Mouse (Mus musculus): ENCODE results near the gene Asic2.

The Asic2 gene

DNA sequence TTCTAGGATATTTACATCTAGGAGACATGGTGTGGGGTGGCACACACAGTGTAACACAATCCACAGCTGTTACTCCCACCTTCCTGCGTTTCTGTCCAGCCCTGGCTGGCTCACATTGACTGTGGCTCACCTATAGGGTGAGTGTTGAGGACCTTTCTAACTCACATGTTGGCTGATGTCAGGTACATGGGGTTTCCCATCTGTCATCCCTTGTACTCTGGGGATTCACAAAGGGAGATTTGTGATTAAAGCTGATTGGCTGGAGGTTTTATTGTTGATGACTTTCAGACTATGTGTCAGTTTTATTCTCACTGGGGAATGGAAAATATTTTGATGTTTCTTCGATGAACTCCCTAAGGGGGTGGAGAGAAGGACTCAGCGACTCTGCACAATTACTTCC, 229.3 kb downstream of the Asic2 start:
- DNase-seq (ENCODE audit: low spot score): no peak

DNA sequence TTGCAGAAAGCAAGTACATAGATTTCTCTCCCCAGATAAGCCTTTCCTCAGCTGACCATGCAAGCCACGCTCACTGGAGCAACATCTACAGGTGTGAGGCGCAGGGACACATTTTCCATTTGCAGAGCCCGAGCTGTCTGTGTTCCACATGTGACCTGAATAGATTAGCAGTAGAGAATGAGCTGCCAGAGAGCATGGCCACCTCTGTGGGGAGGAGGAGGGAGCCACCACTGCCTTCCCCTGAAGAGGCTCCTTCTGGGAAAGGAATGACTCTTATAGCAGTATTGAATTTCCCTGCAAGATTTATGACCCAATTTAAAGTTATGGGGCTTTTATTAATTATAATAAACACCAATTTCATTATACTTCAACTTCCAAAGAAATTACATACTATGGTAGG, 230.5 kb downstream of the Asic2 start:
- DNase-seq (ENCODE audit: low spot score): no peak

DNA sequence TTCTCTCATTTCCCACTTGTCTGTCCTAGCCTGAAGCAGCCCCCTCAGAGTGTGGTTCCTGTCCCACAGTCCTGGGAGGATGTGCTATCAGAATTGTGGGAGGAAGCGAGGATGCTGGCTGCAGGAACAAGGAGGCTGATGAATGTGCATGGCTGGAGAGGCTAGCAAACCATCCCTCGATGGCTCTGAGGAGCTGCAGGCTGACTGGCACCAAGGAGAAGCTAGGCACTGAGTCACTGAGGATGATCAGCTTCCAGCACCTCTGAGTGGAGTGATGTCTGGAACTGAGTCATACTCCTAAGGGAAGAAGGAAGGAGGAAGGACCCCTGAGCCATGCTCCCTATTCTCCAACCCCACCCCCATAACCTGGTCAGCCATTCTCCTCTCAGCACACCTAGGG, 246.2 kb downstream of the Asic2 start:
- DNase-seq (ENCODE audit: low spot score): no peak

DNA sequence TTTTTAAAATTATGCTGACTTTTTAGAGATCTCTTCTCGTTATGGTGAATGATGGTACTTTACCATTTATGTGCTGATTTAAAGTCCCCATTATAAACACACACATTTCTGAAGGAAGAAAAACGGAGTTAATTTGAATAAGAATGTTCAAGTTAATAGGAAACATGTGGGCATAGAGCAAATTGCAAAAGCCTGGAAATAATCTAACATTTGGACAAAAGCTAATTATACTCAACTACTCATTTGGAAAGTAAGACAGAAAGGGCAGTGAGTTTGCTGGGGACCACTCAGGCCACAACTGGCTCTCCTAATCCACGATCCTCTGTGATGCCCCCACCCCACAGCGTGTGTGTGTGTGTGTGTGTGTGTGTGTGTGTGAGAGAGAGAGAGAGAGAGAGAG, 253.5 kb downstream of the Asic2 start:
- no peak for DNase-seq (ENCODE audit: low spot score)

DNA sequence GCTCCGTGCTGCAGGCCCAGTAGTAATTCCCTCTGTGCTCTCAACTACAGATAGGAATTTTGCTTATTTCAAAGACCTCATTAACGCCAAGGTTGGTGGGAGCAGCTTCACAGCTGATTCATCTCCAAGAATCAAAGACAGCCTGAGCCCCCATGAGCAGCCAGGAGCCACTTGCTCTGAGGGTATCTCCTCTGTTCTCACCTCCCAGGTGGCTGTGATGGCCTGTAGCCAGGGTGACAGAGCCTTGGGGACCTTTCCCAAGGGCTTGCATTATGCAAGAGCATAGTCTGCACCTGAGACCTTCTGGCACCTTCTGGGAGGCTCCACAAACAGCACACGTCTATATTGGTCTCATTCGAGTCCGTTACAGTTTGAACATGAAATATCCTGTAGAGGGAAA, 261.3 kb downstream of the Asic2 start:
- DNase-seq (ENCODE audit: low spot score): no peak

DNA sequence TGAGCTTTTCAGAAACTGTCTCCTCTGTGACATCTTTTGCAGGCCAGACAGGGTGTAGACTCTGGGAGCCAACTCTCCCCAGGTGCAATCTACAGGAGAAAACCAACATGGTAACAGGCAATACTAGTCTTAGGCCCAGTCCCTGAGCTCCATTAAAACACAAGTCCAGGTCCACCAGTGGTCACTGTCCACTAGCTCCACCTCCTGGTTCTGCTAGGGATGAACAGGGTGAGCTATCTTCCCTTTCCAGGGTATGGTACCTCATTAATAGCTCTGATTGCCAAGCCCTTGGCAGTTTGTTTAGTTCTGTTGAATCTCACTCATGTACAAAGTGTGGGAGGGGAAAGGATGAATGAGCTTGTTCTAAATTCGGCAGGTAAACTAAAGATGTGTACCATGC, 270.2 kb downstream of the Asic2 start:
- DNase-seq (ENCODE audit: low spot score): no peak

DNA sequence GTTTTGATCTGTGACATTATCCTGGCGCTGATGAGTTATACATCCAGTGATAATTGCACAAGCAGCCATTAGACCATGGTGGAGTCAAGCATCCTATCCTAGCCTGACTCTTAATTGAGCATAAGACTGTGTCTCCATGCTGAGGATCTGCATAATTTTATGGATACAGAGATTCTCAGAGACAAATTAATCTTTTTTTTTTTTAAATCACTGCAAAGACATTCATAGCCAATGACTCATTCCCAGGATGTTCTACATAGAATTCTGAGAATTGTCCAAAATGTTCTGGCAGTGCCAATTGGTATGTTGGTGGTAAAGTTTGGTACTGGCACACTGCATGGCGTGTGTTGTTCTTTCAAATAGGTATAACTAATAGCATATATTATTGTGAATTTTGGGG, 272.8 kb downstream of the Asic2 start:
- DNase-seq (ENCODE audit: low spot score): no peak

DNA sequence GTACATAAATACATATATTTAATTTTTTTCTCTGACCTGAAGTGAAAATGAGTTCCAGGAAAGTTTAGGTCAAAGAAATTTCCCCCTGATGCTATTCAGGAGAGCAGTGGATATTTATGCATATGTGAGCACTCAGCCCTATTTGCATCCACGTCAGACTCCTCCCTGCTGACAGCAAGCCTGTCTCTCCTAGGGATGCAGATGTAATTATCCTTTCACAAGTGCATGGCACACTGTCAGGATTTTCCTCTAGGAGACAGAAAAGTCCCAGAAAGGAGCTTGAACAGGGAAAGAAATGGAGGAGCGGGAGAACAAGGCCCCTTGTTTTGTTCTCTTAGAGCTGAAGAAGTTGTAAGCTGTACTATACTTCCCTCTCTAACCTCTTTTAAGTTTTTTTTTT, 287.7 kb downstream of the Asic2 start:
- DNase-seq (ENCODE audit: low spot score): no peak

DNA sequence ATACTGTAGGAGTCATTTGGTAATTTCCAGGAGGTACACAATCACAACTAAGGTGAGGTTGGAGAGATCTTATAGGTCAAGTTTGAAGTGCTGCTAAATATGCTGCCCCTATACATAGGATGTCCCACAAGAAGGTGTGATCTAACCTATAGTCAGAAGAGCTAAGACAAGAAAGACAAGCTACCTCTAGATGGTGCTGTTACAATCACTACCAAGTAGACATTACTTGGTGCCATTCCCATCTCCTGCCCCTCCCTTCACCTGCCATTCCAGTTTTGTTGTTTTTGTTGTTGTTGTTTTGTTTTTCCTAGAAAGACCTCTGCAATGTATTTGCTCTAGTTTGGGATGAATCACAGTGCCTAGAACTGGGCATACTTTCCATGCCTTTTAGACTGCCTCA, 296.5 kb downstream of the Asic2 start:
- DNase-seq (ENCODE audit: low spot score): no peak

DNA sequence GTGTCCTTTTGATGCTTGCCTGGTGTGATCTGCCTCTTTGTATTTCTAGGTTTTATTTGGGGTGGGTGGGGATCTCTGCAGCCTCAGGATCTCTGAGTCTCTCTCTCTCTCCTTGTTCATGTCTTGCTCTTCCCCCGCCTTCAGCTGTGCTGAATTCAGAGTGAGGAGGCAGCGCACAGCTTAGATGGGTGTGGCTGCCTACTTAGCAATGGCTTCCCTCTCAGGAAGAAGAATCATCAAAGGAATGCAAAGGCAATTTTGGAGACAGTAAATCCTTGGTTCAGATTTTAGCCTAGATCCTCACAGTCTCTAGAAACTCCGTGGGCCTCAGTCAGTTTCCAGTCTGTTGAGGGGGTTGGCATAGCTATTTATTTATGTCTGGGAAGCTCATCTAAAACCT, 297.8 kb downstream of the Asic2 start:
- peak; percentile 50 for DNase-seq (ENCODE audit: low spot score)

DNA sequence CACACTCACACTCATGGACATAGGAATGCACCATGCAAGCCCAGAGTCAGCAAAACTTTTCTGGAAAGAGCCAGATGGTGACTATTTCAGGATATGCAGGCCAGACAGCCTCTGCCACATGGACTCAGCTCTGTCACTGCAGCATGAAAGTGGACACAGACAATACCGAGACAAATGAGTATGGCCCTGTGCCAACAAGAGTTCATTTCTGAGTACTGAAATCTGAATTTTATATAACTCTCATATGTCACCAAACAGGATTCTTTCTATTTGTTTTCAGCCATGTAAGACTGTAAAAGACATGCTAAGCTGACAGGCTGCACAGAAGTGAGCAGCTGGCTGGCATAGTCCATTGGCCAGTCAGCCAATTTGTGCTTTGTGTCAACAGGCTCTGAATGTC, 309.4 kb downstream of the Asic2 start:
- DNase-seq (ENCODE audit: low spot score): no peak

DNA sequence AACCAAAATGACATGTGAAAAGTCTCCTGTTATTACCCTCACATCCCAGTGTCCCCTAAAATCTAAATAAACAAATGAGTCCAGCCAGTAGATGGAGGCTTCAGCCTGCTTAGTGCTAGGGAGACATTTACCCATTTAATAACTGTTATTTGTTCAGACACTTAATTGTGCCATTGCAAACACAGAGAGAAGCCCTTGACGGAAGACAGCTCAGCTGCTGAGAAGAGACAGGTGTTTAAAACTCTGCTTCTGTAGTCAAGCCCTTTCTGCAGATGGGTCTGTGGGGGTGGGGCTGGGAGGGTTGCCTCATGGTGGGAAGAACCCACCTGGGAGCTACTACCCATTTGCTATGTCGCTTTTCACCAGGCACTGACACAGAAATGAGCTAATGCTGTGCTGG, 311.1 kb downstream of the Asic2 start:
- DNase-seq (ENCODE audit: low spot score): no peak

DNA sequence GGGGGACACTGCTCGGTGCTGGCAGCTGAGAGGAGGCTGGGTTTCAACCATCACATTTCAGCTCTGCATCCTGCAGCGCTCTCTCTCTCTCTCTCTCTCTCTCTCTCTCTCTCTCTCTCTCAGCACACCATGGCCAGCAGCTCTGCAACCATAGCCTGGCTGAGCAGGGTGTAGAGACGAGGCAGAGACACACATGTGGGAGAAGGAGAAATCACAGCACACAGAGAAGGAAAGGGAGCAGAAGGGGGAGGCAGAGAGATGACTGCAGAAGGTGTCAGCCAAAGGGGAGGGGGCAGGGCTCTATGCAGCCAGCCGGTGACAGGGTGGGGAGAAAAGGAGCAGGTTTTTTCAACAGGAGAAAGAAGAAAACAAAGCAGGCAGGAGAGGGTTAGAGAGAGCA, 320.4 kb downstream of the Asic2 start:
- DNase-seq (ENCODE audit: low spot score): no peak

DNA sequence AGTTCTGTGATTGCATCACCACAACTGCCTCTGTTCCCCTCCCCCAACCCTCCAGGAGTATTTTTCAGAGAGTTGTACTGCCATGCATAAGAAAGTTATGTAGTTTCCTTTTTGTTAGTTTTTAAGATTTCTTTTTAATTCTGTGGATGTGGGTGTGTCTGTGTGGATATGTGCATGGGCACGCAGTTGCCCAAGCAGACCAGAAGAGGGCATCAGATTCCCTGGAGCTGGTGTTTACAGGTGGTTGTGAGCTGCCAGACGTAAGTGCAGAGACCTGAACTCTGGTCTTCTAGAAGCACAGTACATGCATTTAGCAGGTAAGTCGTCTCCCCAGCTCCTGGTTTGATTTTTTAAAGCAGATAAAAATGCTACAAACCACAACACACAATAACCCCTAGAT, 322.7 kb downstream of the Asic2 start:
- no peak for DNase-seq (ENCODE audit: low spot score)

DNA sequence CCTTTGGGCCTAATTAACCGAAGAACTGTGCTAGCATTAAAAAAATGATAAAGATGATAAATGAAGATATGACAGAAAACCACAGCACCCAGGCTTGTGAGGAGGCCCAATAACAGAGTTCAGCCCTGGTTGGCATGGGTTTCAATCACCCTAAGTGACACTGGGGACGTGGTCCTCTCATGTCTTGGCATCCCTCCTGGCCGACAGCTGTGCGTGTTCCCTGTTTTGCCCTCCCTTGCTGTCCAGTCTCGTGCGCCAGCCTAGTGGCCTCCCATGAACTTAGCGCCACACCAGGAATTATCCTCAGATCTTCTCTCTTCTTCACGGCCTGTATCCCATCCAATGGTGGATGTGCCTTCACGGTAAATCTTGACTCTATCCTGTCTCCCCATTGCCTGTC, 331.9 kb downstream of the Asic2 start:
- DNase-seq (ENCODE audit: low spot score): no peak

DNA sequence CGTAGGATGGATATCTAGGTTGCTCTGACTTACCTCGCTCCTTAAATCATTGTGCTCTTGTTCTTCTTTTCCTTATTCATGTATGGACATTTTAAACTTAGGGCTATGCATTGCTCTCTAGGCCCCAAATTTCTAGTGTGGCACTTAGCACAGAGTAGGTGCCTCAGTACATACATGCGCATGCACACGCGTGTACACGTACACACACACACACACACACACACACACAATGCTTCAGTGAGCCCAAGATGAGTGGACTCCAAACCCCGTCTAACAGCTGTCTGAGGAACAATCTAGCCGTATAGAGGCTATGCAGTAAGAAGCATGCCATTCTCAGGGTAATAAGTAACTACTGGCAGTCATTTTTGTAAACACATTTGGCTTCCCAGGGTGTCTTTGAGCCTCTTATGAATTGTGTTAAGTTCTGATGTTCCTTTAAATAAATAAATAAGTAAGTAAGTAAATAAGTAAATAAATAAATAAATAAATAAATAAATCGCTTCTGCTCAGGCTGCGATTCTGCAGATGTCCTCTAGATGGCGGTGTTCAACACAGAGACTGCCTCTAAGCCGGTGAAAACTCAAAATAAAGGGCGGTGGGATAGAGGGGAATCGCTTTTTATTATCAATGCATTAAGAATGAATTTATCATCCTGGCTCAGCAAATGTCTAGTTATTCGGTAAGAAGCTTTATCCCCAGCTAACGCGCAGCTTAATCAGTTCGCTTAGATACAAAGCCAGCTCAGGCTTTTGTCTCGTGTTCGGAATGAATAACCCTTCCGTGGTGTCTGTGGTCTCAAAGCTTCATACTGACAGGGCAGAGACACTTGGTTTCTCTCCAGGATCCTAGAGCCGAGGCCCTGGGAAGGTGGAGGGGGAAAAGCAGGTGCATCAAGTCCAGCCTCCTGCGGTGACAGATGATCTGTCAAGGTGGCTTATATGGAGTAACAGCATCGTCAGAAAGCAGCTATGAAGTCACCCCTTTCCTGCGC, 333.6 kb downstream of the Asic2 start:
- DNase-seq (ENCODE audit: low spot score): no peak

DNA sequence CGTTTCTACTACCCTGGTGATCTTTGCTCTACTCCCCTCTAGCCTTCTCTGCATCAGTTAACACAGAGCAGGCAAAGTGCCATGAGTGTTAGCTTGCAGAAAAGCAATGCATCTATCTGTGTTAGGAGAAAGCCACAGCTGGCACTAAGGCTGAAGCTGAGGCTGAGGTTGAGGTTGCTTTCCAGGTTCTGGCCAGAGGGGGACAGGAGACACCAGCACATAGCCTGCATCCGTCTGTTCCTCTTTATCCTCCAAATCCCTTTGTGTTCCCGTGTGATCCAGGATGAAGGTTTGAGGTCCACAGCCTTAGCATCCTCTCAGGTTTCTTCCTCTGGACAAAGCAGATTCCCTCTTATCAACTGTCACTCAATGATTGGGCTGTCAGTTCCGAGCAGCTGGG, 343.1 kb downstream of the Asic2 start:
- no peak for DNase-seq (ENCODE audit: low spot score)

DNA sequence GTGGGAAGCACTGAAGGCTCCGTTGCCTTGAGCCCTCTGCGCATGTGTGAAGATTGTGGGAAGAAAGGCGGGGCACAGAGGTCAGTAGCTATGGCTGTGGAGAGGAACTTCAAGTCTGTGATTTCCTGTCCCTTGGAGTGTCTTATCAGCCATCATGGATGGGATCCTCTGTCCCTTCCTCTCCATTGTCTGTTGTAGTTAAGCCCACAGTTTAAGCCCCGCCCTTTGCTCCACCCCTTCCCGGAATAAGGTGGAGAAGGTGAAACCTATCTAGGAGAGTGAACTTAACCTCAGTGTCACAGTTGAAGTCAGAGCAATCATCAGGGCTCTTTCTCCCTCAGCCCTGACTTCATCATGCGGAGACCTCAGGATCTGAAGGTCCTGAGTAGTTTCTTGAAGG, 347.7 kb downstream of the Asic2 start:
- no peak for DNase-seq (ENCODE audit: low spot score)

DNA sequence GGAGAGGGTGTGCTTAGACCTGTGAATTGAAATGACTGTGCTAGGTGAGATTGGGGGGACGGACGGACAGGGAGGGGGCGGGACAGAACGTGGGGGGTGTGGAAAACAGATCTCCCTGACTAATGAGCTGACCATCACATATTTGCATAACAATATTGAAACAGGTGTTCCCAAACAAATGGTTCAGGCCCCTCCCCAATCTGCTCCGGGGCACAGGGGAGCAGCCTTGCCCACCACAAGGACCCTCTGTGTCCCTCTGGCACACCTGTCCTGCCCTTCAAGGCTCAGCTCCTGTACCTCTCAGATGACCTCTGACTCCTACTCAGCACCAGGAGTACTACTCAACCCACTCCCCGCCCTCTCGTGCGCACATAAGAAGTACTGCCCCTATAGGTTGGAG, 351.8 kb downstream of the Asic2 start:
- no peak for DNase-seq (ENCODE audit: low spot score)

DNA sequence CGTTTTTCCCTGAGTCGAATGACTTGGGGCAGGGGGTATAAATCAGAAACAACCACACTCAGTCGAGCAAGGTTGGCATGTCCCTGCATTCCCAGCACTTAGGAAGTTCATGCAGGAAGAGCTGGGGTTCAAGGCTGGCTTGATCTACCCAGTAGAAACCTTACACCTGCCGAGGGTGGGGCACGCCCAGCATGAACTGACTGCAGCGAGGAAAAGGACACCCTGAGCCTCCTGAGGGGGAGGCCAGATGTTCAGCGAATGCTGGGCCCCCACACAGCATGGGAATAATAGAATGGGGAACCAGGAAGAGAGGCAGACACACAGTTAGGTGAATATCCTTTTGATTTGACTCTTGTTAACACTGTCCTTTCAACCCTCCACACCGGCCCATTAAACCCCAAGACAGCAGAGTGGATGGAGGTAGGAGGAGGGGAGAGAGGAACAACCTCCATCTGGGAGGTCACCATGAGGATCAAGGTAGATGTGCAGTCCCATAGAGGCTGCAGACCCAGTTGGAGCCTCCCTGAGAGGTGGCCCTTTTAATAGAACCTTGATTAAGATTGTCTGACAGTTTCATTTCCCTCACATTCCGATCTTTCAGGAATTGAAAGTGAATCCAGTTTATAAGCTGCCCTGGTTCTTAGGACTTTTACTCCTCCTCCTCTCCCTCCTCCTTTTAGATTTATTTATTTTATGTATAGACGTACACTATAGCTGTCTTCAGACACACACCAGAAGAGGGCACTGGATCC, 354.2 kb downstream of the Asic2 start:
- DNase-seq (ENCODE audit: low spot score): no peak

DNA sequence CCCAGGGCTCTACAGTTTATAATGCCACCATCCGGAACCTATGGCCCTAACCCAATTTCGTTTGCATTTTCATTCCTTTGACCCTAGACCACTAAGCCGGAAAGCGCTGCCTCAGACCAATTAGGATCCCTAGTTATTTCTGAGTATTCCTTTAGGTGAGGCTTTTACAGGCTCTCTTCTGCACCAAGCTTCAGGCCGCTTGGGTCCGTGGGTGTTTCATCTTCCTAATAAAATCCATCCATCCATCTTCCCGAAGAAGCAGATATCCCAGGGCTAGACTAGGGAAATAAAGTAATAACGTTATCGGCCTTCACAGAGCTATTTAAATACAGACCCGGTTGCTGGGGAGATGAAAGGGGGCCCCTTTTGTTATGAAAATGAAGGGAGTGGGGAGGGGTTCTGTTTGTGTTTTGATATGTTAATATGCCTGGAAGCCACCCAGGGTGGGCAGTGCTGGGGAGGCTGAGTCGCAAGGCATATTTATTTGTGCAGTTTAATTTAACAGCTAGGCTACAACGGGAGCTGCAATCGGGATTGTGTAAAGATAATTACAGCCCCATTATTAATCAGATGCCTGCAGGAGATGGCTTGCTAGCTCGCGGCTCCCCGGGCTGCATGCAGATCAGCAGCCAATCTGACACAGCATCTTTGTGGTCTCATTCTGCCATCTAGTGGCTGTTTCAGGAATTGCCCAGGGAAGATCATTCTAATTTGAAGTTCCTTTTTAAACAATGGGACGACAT, 355.3 kb downstream of the Asic2 start:
- DNase-seq (ENCODE audit: low spot score): peak; percentile 80

DNA sequence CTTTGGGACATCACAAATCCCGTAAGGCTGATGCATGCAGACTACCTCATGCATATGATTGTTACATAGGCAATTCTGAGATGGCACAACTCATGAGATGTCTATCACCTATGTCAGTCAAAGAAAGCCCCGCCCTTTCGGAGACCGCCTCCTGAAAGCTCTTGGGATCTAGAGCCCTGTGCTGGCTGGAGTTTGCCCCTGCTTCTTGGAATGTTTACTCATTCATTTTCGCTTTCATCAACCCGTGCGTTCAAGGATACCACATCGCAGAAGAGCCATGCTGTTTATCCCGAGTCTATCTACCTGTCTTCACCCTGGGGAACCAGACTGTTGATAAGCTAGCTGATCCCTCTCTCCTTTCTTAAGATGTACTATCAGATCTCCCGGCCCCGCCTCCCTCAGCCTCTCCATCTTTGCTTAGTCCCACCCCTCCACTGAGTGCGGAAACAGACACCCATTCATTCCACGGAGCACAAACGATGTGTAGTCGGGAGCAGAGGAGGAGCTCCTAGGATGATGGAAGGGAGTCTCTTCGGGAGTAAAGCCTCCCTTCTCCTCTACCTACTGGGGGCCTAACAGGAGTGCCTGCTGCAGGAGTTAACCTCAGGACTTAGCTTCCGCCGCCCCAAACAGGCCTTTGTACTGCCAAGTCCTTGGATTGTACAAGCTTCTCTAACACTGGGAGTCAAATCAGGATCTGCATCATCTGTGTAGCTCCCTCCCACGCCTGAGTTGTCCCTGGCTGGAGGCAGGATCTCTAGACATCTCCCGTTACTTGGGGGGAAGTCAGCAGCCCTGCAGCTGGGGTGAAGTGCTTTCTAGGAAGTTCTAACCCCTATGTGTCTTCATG, 356.1 kb downstream of the Asic2 start:
- DNase-seq (ENCODE audit: low spot score): no peak
